Mouse (Mus musculus) liver, postnatal 0 days (tissue): ENCODE data around the gene Kxd1.

ENCODE experiments used
- CTCF ChIP-seq: sonication (generic); IDR thresholded peaks from 2 replicates; pipeline ENCODE4 v1.5.1; 2016; ENCODE audit warnings: antibody characterized with exemption, low read depth
- EP300 ChIP-seq: IDR thresholded peaks from 2 replicates; pipeline ENCODE4 v1.6.1; 2016; ENCODE audit warnings: antibody characterized with exemption, low read depth, mild to moderate bottlenecking

DNA sequence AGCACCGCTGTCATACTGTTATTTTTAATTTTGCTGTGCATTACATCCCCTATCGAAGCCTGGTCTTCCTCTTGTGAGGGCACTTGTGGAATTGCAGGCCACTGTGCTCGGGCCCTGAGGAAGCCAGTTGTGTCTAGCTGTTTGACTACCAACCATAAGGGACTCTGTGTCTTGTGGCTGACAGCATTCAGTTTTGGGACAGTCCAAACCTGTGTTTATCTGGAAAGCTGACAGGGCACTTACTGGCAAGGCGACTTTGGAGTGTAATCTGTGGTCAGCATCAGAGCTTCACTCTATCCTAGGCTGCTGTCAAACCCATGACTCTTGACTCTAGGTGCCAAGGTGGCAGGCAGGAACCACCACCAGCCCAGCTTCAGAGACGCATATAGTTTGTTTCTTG, 13.3 kb upstream of the Kxd1 start:
- TF ChIP-seq CTCF: no peak
- no peak for TF ChIP-seq EP300
